Mouse (Mus musculus) liver, adult 2 months (tissue): Measurements from ENCODE around the gene Olfr316.

Experiments
- CTCF ChIP-seq: fragments of 200-500 bp; IDR thresholded peaks from 2 replicates; pipeline ENCODE4 v1.5.1; 2011; ENCODE audit warnings: low read depth, low read length, control low read depth
- POLR2A ChIP-seq: fragments of 200-500 bp; IDR thresholded peaks from 2 replicates; pipeline ENCODE4 v1.6.1; 2011; ENCODE audit warnings: low read length, control low read depth; ENCODE audit not compliant: insufficient read depth; ENCODE audit errors: extremely low read depth

- TF ChIP-seq CTCF (no peak), POLR2A (no peak)
Observed at GRCm38 (mm10) chr11:58790646-58791045, 38.1 kb downstream of the Olfr316 start.
